Mouse (Mus musculus) adrenal gland, postnatal 4 days (tissue): ENCODE data around the gene Cep170. TPM values are rescaled to one million over a fixed set of nuclear protein-coding genes. Genes with fewer than 3 reads are reported as not detected.

Experiments
- DNase-seq, 2 experiments: peaks; one replicate each; pipeline ENCODE4 v3.0.0; 2021 to 2022; ENCODE audit warnings: low spot score in 2 of 2, mixed read lengths in 2 of 2
- total RNA-seq, 2 experiments: library from RNA; stranded (reverse); gene quantifications; 2 replicates each; pipeline ENCODE4 v1.2.3; 2021

Cep170 gene
- total RNA-seq, 2 experiments from 2014 or later: 42.7 to 43.6 TPM

GRCm38 (mm10) chr1:176826186-176826585 lies 12.3 kb upstream of the Cep170 start:
- DNase-seq: no peak

- DNase-seq: no peak
Measured at GRCm38 (mm10) chr1:176825084-176825483, 11.2 kb upstream of the Cep170 start.

GRCm38 (mm10) chr1:176824611-176825010 lies 10.7 kb upstream of the Cep170 start:
- DNase-seq: no peak

- DNase-seq: no peak
Measured at GRCm38 (mm10) chr1:176823889-176824288, 10.0 kb upstream of the Cep170 start.

- DNase-seq: no peak
Measured at GRCm38 (mm10) chr1:176822949-176823348, 9.1 kb upstream of the Cep170 start.

GRCm38 (mm10) chr1:176821929-176822328 lies 8.1 kb upstream of the Cep170 start:
- DNase-seq: no peak

- DNase-seq: no peak
Measured at GRCm38 (mm10) chr1:176818763-176819162, 4.9 kb upstream of the Cep170 start.

GRCm38 (mm10) chr1:176818147-176818546 lies 4.3 kb upstream of the Cep170 start:
- no peak for DNase-seq

GRCm38 (mm10) chr1:176816728-176817127 lies 2.9 kb upstream of the Cep170 start:
- DNase-seq: no peak

- peak; percentile 68 to 82 for DNase-seq
Measured at GRCm38 (mm10) chr1:176814591-176815062, 760 bp upstream of the Cep170 start, which contains the start of gene Sdccag8. Gene Sdccag8, plus strand, starts transcription at chr1:176814660.

- peak; percentile 39 to 52 for DNase-seq
Measured at GRCm38 (mm10) chr1:176813292-176814035, 403 bp downstream of the Cep170 start.

GRCm38 (mm10) chr1:176812491-176813291 lies 1.2 kb downstream of the Cep170 start:
- DNase-seq: no peak

GRCm38 (mm10) chr1:176811892-176812291 lies 2.0 kb downstream of the Cep170 start:
- no peak for DNase-seq

- DNase-seq: no peak
Measured at GRCm38 (mm10) chr1:176810161-176810560, 3.7 kb downstream of the Cep170 start.

- DNase-seq: no peak
Measured at GRCm38 (mm10) chr1:176800728-176801365, 13.0 kb downstream of the Cep170 start.

- DNase-seq: no peak
Measured at GRCm38 (mm10) chr1:176798673-176799072, 15.2 kb downstream of the Cep170 start.

GRCm38 (mm10) chr1:176792175-176792574 lies 21.7 kb downstream of the Cep170 start:
- no peak for DNase-seq

GRCm38 (mm10) chr1:176789326-176789725 lies 24.5 kb downstream of the Cep170 start:
- no peak for DNase-seq

GRCm38 (mm10) chr1:176774533-176774932 lies 39.3 kb downstream of the Cep170 start:
- no peak for DNase-seq

GRCm38 (mm10) chr1:176762295-176762694 lies 51.6 kb downstream of the Cep170 start:
- no peak for DNase-seq

GRCm38 (mm10) chr1:176760673-176761072 lies 53.2 kb downstream of the Cep170 start:
- no peak for DNase-seq

GRCm38 (mm10) chr1:176755586-176755985 lies 58.3 kb downstream of the Cep170 start:
- no peak for DNase-seq
